Mouse (Mus musculus) bone marrow macrophage, adult 2 months (primary cell): ENCODE results near the gene Gm10772.
"Not testable (repeated sequence)": the region's sequence is repeated elsewhere in the genome, so short reads cannot be mapped to it uniquely, and the experiment has no call there.

ENCODE experiments used
- CTCF ChIP-seq: IDR thresholded peaks from 2 replicates; pipeline ENCODE4 v1.5.1; 2012; ENCODE audit warnings: low read depth, mild to moderate bottlenecking, low read length, moderate library complexity
- POLR2A ChIP-seq: IDR thresholded peaks from 2 replicates; pipeline ENCODE4 v1.6.1; 2012; ENCODE audit warnings: mild to moderate bottlenecking, low read depth, low read length, borderline replicate concordance

DNA sequence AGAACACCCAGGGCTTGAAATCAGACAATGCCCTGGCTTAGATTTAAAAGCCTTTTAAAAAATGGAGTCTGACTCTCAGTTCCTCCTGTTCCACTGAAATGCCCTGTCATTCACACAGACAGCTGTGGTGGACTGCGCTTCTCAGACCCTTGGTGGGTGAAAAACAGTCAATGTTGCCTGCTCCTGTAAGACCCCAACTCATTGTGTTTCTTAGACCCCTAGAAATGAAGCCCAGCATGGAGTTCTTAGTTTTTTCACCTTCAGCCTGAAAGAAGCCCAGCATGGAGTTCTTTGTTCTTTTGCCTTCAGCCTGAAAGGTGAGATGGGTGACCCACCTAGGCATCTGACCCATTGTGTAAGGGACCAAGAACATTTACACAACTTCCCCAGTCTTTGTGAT is 36.5 kb upstream of the Gm10772 start:
- not testable (repeated sequence) for TF ChIP-seq CTCF, POLR2A
